Mouse (Mus musculus): ENCODE results near the gene Alox15. TPM values are rescaled to one million over a fixed set of nuclear protein-coding genes. Genes with fewer than 3 reads are reported as not detected.

Gene Alox15
- 0.77 TPM for total RNA-seq (2023)

DNA sequence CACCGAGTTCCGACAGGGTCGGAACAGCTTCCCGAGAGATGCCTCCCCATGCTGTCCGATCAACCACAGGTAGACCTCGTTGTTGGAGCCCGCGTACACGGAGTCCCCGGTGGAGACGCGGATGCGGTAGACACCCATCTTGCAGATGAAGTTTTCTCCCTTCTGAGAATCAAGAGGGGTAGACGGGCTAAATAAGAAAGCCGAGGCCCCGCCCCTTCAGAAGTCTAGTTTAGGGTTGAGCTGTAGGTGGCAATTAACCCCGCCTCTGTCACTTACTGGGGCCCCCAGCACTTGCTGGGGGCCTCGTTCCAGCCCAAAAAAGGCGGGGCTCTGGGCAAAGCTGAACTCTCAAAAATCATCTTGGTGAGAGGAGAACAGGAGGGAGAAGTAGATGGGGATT lies at the start of gene Alox15:
Alox15 (minus strand) TSS at position 164 of the 400 bp plus-strand sequence.

GRCm38 (mm10) chr11:70322528-70322927 lies 29.3 kb downstream of the Alox15 start, which contains the start of gene Alox12e:
TSS of gene Alox12e (minus strand) at chr11:70322628.

Other genes with a start within 250 kb of the Alox15 start
- gene Mgl2, start 221.7 kb downstream of the Alox15 start, total RNA-seq (2023): not detected
- not detected for gene Clec10a, start 195.8 kb downstream of the Alox15 start, total RNA-seq (2023)
- not detected for gene Slc16a11, start 139.3 kb downstream of the Alox15 start, total RNA-seq (2023)
- 2.5 TPM for gene Slc16a13, start 131.0 kb downstream of the Alox15 start, total RNA-seq (2023)
- 0.15 TPM for gene Bcl6b, start 122.2 kb downstream of the Alox15 start, total RNA-seq (2023)
- gene 0610010K14Rik, start 114.1 kb downstream of the Alox15 start, total RNA-seq (2023): 60.8 TPM
- 4.4 TPM for gene Gm21988, start 112.2 kb downstream of the Alox15 start, total RNA-seq (2023)
- gene Rnasek, start 112.2 kb downstream of the Alox15 start, total RNA-seq (2023): 59.2 TPM
- not detected for gene Alox12, start 96.7 kb downstream of the Alox15 start, total RNA-seq (2023)
- not detected for gene Alox12e, start 29.4 kb downstream of the Alox15 start, total RNA-seq (2023)
- gene Pelp1, start 58.0 kb upstream of the Alox15 start, total RNA-seq (2023): 26.8 TPM
- gene Arrb2, start 80.6 kb upstream of the Alox15 start, total RNA-seq (2023): 289 TPM
- 27.4 TPM for gene Med11, start 99.9 kb upstream of the Alox15 start, total RNA-seq (2023)
- 1.8 TPM for gene Zmynd15, start 107.4 kb upstream of the Alox15 start, total RNA-seq (2023)
- 2.5 TPM for gene Cxcl16, start 108.0 kb upstream of the Alox15 start, total RNA-seq (2023)
- gene Tm4sf5, start 153.2 kb upstream of the Alox15 start, total RNA-seq (2023): not detected
- not detected for gene Vmo1, start 162.6 kb upstream of the Alox15 start, total RNA-seq (2023)
- gene Gltpd2, start 167.2 kb upstream of the Alox15 start, total RNA-seq (2023): not detected
- gene Psmb6, start 173.3 kb upstream of the Alox15 start, total RNA-seq (2023): 123 TPM
- not detected for gene Gm40193, start 180.9 kb upstream of the Alox15 start, total RNA-seq (2023)
- gene Pld2, start 188.0 kb upstream of the Alox15 start, total RNA-seq (2023): 3.7 TPM
- gene Mink1, start 210.8 kb upstream of the Alox15 start, total RNA-seq (2023): 159 TPM